Mouse (Mus musculus) 416B (cell line): ENCODE data around the gene Car6.
A peak's percentile ranks its signal among the peaks of the same experiment; 100 is the strongest.

Experiments used
- DNase-seq: peaks from one replicate; pipeline ENCODE4 v3.0.0; 2011; ENCODE audit warnings: low read depth

The Car6 gene

DNA sequence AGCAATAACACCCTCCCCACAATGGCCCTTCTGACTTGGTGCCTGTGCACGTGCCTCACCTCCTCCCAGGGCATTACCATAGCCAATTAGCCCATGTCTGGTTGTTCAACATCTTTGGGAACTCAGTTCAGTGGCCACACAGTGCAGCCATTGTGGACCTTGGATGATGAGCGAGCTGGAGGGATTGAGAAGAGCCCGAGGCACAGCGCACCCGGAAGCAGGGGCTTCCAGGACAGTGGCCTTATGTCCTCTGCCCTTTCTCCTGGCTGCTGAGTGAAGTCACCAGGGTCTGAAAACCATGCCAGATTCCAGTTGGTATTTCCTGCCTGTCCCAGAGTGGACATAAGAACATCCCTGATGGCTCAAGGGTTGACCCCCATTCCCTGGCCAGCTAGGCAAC, at the start of gene Car6:
TSS of gene Car6 (minus strand) at position 101 of the 400 bp plus-strand sequence.
- DNase-seq, result no peak

DNA sequence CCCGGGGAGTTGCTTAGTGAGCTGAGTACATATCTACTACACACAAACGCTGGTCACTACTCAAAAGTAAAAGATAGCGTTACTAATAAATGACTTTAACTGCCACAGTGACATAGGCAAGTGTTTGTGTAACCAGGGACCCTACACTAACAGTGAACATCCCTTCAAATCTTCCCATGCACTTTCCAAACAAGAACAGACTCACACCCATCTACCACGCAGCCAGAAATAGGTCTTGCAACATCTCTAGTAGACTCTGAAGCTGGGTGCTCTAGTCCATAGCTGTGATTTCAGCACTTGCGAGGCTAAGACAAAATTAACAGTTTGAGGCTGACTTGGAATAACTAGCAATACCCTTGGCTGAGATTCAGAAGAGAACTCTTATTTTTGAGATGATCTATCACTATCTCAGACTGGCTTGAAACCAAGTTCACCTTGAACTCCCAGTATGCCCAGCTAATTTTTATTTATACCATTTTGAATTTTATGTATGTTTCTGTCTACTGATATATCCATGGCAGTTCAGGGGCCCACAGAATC, 48.7 kb upstream of the Car6 start:
- DNase-seq, result peak; percentile 55

GRCm38 (mm10) chr4:150248917-150249316, 47.8 kb upstream of the Car6 start:
- DNase-seq, result no peak

GRCm38 (mm10) chr4:150248009-150248408, 46.9 kb upstream of the Car6 start:
- peak; percentile 68 for DNase-seq

DNA sequence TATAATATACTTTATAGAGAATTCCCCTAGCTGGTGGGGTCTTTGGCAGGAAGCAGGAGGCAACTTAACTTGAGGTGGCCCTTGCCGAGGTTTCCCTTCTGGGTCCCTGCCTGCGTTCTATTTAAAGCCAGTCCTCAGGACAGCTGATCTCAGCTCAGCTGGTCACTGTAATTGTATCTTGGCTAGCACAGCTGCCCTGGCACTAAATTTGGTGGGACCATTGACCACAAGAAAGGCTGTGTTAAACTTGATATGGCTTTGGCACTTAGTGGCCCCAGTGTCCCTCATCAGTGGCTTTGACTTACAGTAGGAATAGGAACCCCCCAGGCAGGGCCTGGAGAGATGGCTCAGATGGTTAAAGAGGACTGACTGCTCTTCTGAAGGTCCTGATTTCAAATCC, 44.7 kb upstream of the Car6 start:
- DNase-seq, result no peak

- peak; percentile 86 for DNase-seq
Observed at GRCm38 (mm10) chr4:150242745-150243144, 41.6 kb upstream of the Car6 start.

- DNase-seq, result no peak
Observed at GRCm38 (mm10) chr4:150241708-150242107, 40.6 kb upstream of the Car6 start.

DNA sequence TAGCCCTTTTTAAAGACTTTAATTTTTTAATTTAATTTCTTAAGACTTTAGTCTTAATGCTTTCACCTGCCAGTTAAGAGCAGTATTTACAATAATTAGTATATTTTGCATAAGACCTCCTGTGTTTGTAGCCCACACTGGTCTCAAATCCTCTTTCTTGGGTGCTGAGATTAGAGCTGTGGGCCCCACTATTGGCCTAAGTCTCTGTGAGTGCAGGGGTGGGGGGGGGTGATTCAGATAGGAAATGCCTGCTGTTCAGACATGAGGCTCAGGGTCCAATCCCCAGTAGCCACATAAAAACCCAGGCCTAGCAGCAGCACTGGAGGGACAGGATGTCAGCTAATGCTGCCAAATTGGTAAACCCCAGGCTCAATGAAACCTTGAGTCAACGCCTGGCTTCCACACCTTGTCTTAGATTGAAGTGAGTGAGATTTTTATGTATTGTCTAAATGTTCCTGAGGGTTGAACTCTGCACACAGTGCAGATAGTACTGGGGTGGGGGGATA, 39.3 kb upstream of the Car6 start:
- no peak for DNase-seq

- peak; percentile 98 for DNase-seq
Observed at GRCm38 (mm10) chr4:150239951-150240368, 38.8 kb upstream of the Car6 start.

DNA sequence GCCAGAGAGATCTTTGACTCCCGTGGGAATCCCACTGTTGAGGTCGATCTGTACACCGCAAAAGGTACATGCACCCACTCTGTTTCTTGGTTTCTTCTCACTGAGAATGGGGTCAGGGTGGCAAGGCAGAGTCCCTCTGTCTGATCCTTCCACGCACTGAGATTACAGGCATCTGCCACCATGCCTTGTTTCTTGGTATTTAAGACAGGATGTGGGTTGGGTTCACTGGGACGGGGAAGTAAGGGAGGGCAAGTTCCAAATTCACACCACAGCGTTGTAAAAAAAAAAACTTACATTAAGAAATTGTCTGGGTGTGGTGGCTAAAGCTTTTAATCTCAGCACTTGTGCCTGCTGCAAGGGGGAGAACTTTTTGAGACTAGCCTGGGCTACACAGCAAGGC, 38.4 kb upstream of the Car6 start:
- no peak for DNase-seq

GRCm38 (mm10) chr4:150239087-150239480, 38.0 kb upstream of the Car6 start:
- DNase-seq, result no peak

DNA sequence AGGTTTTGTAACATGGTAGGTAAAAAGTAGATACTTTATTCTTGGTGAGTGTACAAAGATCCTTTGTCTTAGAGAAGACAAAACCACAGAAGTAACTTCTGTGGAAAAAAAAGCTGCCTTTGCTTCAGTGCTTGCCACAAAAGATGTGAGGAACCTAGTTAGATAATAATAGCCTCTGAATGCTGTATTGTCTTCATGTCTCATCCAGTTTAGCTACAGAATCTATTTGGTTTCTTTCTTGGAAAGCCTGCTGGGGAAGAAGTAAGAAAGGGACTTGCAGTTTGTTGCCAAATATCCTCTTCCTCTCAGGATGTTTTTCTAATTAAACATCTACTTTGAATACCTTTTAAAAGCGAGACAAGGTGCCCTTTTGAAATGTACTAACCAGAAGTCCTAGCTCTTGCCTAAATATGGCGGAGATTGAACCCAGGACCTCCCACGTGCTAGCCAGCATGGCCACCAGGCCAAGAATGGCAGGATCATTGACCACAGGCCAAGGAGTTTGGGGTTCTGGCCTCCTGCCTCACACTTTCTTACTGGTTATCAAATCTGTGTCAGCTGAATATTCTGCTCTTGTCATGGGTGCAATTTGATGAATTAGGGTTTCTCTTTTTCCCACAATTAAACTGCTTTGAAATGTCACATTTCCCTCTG, 37.4 kb upstream of the Car6 start:
- DNase-seq, result peak; percentile 69

GRCm38 (mm10) chr4:150237636-150238361, 36.7 kb upstream of the Car6 start:
- peak; percentile 62 for DNase-seq

DNA sequence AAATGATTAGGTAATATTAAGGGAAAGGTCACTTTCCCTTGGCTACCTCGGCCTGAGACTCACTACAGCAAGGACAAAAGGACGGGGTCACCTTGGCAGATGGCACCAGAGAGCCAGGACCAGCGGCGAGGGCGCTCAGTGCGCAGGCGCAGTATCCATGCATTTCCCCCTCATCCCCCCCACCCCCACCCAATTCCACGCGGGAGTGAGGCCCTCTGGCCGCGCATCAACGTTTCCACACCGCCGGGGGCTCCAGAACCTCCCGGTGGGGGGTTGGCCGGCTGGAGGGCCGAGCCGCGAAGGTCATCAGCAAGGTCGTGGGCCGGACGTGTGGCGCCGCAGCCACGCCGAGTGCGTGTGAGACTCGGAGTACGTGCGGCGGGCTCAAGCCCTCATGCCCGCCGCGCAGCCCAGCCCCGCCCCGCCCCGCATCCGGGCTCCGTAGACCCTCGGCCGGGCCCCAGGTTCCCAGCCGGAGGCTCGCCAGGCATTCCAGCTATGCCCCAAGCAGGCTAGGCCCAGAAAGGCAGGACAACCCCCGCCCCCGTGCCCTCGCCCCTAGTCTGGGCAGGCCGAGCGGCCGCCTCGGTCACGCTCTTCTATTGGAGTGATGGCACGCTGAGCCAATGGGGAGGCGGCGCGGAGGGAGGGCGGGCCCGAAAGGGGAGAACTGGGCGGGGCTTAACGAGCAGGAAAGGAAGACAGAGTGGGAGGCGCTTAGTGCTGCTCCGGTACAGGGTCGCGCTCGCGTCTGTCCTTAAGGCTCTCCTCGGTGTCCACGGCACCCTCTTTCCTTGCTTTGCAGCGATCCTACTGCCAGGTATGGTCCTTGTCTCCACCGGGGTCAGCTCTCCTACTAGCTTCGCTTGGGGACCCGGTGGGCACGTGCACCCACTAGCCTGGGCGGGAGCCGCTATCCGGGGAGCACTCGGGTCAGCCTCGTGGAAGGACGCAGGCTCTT, 35.7 kb upstream of the Car6 start, which contains the start of gene Eno1:
TSS of gene Eno1 (plus strand) at position 201 of the 961 bp plus-strand sequence.
- DNase-seq, result peak; percentile 99

DNA sequence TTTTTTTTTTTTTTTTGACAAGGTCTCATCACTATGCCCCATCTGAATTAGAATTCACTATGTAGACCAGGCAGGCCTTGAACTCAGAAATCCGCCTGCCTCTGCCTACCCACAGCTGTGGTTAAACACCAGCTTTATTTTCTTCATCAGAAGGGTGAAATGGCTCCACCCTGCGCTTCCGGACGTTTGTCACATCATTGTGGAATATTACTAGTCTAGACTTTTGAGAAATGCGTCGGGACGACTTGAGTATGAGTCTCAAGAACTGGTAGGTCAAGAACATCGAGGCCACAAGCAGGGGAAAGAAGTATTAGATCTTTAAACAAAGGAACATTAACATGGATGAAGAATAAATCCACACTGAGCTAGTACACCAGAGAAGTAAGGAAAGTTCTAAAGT, 34.9 kb upstream of the Car6 start:
- peak; percentile 71 for DNase-seq

DNA sequence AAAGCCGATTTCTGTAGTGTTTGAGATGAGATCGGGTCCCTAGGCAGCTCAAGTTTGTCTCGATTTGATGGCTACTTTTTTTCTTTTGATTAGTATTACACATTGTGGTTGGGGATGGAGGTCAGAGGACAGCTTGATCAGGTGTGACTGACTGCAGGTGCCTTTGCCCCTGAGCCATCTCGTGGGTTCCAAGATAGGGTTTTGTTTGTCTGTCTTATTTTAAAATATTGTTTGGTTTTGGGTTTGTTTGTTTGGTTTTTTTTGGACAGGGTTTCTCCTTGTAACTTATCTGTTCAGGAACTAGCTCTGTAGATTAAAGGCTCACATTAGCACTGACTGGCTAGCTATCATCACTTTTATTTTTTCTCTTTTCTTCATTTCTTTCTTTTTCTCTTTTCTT, 34.5 kb upstream of the Car6 start:
- DNase-seq, result no peak

DNA sequence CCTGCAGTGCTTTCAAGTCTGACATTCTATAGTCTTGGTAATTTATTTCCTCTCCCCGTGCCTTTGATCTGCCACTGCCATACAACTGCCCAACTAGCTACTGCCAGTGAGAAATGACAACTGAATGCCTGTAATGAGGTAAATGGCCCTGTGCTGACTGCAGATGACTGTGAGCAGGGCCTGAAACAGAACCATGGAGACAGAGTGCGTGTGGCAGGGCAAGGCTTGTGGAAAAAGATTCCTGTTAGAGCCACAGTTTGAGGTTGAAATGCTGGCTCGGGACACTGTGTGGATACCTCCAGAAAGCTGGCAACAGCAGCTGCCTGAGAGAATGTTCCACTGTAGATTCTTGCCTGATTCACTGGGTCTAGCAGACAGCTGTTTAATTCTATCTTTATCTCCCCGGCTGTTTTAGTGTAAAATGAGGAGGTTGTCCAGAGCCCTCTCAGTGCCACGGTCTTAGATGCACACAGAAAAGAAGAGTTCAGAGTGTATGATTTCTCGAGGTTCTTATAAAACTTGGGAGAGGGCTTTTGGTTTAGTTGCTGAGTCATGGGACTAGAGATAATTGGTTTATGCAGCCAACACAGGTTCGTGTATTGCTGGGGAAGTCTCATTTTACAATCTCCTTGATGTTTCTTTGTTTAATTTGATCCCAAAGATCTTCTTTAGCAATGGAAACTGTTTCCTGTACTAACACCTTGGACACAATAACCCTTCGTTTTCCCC, 33.6 kb upstream of the Car6 start:
- DNase-seq, result no peak

GRCm38 (mm10) chr4:150231871-150232270, 30.7 kb upstream of the Car6 start:
- no peak for DNase-seq

GRCm38 (mm10) chr4:150230460-150231407, 29.6 kb upstream of the Car6 start:
- DNase-seq, result no peak

DNA sequence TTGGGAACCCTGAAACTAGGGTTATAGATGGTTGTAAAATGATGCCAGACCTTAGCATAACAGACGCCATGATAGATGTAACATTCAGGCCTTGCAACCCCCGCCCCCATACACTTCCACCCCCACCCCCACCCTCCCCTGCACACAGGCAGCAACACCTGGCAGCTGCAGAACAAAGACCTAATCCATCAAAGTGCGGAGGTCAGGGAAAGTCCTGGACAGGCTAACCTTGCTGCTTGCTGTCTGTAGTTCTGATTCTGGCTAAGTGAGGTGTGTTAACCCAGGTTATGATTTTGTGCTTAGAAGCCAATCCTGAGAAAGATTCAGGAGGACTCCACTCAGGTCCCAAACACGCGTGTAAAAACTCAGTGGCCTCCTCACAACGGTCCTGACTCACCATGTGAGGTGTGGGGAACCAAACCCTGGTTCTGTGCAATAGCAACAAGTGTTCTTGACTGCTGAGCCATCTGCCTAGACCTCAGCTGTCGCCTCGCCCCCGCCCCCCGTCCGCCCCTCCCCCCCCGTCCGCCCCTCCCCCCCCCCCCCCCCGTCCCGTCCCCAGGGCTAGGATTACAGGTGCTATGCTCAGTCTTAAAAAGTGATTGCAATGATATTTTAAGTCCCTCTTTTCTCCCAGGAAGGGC, 28.7 kb upstream of the Car6 start:
- no peak for DNase-seq
